Mouse (Mus musculus) bone marrow, adult 2 months (tissue): ENCODE measurements around the gene Ces1b. TPM values are rescaled to one million over a fixed set of nuclear protein-coding genes. Genes with fewer than 3 reads are reported as not detected.

Experiments
- H3K27ac ChIP-seq: fragments of 200-500 bp; 2 replicates; pipeline ENCODE4 v1.5.1; 2012; ENCODE audit warnings: low read depth, mild to moderate bottlenecking, control low read depth, inconsistent platforms, low read length; ENCODE audit not compliant: control insufficient read depth, poor library complexity, insufficient read depth
- H3K4me1 ChIP-seq: fragments of 200-500 bp; 2 replicates; pipeline ENCODE4 v1.6.1; 2011; ENCODE audit warnings: low read length; ENCODE audit not compliant: control insufficient read depth, insufficient read depth
- H3K4me3 ChIP-seq: fragments of 200-500 bp; replicated peaks from 2 replicates; pipeline ENCODE3; 2011; ENCODE audit warnings: mild to moderate bottlenecking, low read depth, low read length, control low read depth; ENCODE audit not compliant: control insufficient read depth
- CTCF ChIP-seq: fragments of 200-500 bp; IDR thresholded peaks from 2 replicates; pipeline ENCODE4 v1.5.1; 2011; ENCODE audit warnings: low read length, control low read depth; ENCODE audit not compliant: control insufficient read depth, insufficient read depth
- POLR2A ChIP-seq: fragments of 200-500 bp; IDR thresholded peaks from 2 replicates; pipeline ENCODE4 v1.6.1; 2011; ENCODE audit warnings: low read depth, mild to moderate bottlenecking, control low read depth, low read length, borderline replicate concordance; ENCODE audit not compliant: control insufficient read depth
- WGBS: fragments of 180-500 bp; shearing (Covaris S2); methylation state at CpG from one replicate; pipeline ENCODE4 v1.1.7; 2018; 5-methylcytosine and 5-hydroxymethylcytosine counted together
- polyA plus RNA-seq: library from polyadenylated mRNA; stranded (reverse); fragments of >200 nt; gene quantifications from 2 replicates; pipeline ENCODE4 v1.2.4, GENCODE M21; 2011; ENCODE audit warnings: low replicate concordance; ENCODE audit not compliant: missing spikeins, insufficient read depth, insufficient read length

Ces1b gene
- polyA plus RNA-seq = 0.77 TPM in 1 of 2 replicates, not detected in the other

DNA sequence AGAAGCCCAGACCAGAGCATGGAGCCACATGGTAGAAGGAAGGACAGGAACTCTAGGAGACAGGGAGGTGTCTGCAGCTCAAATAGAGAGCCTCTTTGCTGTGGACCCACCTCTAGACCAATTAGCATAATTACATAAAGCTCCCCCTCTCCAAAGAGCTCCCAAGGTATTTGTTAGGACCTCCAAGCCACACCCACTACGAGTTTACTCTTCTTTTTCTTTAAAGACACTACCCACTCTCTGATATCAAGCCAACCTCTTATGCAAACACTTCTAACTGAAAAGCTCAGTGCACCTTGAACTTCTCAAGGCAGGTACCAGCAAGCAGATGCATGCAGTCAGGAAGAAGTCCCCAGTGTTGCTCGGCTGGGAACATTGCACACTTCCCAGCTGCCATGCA, at the start of gene Ces1b:
Gene Ces1b, minus strand, starts transcription at position 131 of the 400 bp plus-strand sequence.
- no peak for TF ChIP-seq POLR2A
- no peak for TF ChIP-seq CTCF
- Histone ChIP-seq H3K4me3 (no peak within 1 kb of the TSS), H3K27ac (no peak within 1 kb of the TSS), H3K4me1 (no peaks in the 10 kb centered on the region)
- 70% methylated on average over 2 of the region's 2 CpGs for WGBS

DNA sequence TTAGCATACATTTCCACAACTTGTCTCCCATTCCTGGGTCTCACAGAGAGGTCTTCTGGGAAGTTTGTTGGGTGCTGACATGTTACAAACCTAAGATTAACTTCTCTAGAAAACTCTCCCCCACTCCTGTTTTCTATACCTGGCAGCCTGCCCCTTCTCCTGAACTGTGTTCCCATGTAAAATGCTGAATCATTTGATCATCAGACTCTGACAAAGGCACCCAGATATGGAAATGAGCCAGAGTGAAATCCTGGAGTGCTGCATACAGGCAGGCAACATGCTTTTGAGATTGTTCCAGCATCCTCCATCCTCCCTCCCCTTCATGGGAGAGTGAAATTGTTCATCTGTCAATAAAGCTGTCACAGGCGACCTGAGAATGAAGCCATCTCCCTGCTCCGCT, 46.7 kb upstream of the Ces1b start:
- WGBS = 79% methylated on average over 2 of the region's 2 CpGs
- no peak overlapping the region for H3K4me3 ChIP-seq
- H3K4me1 ChIP-seq = no peaks in the 10 kb centered on the region
- TF ChIP-seq POLR2A (no peak), CTCF (no peak)
- H3K27ac ChIP-seq = no peak overlapping the region

DNA sequence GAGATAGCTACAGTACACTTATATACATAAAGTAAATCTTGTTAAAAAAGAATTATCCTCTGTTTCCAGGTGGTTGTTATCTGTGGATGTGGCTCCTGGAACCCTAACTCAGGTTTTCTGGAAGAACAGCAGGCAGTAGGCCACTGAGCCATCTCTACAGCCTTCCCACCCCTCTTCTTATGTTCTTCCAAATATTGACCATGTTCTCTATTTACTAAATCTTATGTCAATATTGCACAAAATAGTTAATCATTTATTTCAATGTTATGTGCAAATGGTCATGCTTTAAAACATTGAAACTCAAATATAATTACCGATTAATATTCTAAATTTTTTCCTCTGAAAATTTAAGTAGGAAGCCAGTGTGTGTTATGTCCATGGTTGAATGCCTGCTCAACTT, 42.2 kb upstream of the Ces1b start:
- Histone ChIP-seq H3K4me3 (no peak overlapping the region), H3K4me1 (no peaks in the 10 kb centered on the region), H3K27ac (no peak overlapping the region)
- TF ChIP-seq CTCF (no peak), POLR2A (no peak)
- 86% methylated on average over 1 of the region's 1 CpGs for WGBS

DNA sequence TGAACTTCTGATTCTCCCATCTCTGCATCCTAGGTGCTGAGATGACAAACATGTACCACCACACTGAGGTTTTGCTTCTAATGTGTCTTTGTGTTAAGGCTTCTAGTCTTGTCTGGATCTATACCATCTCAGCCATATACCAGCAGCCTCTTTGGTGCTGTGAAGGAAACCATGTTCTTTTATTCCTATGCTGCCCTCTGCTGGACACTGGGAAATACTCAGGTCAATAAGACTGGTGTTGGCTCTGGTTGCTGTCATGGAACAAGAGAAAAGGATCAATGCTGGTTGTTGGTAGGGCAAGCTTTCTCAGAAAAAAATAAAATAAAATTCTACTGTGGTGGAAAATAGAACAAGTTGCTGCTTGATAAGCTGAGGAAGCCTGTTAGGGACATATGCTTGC, 15.6 kb upstream of the Ces1b start:
- TF ChIP-seq POLR2A (no peak), CTCF (no peak)
- Histone ChIP-seq H3K4me1 (no peaks in the 10 kb centered on the region), H3K4me3 (no peak overlapping the region), H3K27ac (no peak overlapping the region)

DNA sequence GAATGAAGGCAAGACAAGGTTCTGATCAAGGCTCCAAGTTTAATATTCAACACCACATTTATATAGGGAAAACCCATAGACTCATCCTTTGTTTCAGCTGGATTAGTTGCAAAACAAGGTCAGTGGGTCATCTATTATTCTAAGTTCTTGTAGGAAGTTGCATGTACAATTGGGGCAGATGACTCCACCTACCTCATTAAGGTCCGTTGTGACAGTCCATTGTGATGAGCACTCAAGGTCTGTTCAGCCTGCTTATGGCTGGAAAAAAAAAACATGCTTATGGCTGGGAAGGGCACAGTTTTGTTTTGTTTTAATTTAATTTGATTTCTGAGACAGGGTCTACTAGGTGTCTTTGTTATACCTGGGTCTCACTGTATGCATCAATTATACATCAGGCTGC, 11.5 kb upstream of the Ces1b start:
- no peak overlapping the region for H3K4me3 ChIP-seq
- TF ChIP-seq POLR2A (no peak), CTCF (no peak)
- H3K4me1 ChIP-seq = no peaks in the 10 kb centered on the region
- WGBS = 59% methylated on average over 1 of the region's 1 CpGs
- H3K27ac ChIP-seq = no peak overlapping the region

DNA sequence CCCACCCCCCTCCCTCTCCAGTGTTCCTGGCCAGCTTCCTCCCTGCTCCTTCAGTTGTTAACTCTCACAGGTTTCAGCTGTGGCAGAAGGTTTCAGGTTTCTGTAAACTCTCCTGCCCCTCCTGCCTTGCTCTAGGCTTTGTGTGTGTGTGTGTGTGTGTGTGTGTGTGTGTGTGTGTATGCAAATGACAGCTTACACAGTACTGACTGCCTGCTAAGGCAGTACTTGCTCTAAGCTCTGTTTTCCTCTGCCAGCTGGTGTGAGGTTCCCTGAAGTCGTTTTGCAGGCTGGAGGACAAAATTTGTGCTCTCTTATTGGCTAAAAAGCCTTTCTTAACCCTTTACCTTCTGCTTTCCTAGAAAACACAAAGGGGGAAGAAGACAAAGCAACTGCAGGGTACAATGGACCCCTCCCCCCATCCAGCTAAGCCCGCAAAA, 8.9 kb upstream of the Ces1b start:
- Histone ChIP-seq H3K27ac (no peak overlapping the region), H3K4me1 (no peaks in the 10 kb centered on the region), H3K4me3 (no peak overlapping the region)
- WGBS = 16% methylated on average over 2 of the region's 2 CpGs
- TF ChIP-seq POLR2A (no peak), CTCF (no peak)

DNA sequence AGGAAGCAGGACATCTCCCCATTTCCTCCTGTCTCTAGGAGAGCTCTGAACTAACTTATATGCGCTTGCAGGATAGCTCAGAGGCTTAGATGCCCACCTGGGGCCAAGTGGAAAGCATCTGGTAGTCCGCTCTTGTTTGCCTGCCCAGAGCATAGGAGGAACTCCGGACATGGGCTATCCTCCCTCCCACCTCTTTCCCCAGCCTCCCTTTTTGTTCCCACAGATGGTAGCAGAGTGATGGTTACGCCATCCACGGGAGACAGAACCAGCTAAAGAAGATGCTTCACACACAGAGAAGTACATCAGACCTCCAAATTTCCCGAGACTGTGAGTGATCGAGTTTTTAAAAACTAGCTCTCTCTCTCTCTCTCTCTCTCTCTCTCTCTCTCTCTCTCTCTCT, 8.4 kb upstream of the Ces1b start:
- WGBS = 57% methylated on average over 7 of the region's 7 CpGs
- TF ChIP-seq CTCF (no peak), POLR2A (no peak)
- Histone ChIP-seq H3K27ac (no peak overlapping the region), H3K4me1 (no peaks in the 10 kb centered on the region), H3K4me3 (no peak overlapping the region)

DNA sequence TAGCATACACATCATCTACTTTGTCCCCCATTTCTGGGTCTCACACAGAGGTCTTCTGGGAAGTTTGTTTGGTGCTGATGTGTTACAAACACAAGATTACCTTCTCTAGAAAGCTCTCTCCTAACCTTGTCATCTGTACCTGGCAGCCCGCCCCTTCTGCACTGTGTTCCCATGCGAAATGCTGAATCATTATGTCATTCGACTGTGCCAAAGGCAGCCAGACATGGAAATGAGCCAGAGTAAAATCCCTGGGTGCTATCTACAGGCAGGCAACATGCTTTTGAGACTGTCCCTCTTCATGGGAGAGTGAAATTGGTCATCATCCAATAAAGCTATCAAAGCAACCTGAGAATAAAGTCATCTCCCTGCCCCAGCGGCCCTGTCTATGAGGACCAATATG, 4.6 kb downstream of the Ces1b start:
- no peak for TF ChIP-seq CTCF
- TF ChIP-seq POLR2A = no peak
- 41% methylated on average over 4 of the region's 4 CpGs for WGBS
- no peak overlapping the region for H3K4me3 ChIP-seq
- H3K4me1 ChIP-seq = no peaks in the 10 kb centered on the region
- H3K27ac ChIP-seq = no peak overlapping the region

DNA sequence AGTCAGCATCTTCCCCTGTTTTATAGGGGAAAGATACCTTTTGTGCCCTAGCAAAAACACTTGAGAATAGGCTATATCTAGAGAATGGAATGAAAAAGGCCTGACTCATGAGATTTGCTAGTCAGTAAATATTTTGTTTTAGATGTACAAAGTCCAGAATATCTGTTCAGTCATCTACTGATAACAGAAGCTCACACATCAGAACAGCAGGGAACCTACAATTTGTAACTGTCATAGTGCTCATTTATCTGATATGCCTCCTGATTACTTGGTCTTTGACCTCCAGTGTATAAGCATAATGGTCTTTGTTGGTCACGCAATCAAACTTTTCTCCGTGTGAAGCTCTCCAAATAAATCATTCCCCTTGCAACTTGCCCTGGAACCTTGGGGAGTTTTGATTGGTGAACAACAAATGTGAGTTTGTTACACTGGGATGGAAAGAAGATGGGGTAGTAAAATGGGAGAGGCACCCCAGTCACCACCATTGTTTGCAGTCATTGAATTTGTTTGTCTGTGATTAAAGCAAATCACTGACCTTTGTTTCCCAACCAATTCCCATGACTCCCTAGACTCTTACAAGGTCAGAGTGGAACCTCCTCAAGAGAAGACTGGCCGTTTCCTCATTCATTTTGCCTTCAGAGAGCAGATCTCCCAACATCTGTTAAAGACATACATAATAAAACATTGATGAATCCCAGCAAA, 16.2 kb downstream of the Ces1b start:
- H3K4me1 ChIP-seq = no peaks in the 10 kb centered on the region
- WGBS = 72% methylated on average over 3 of the region's 3 CpGs
- no peak overlapping the region for H3K27ac ChIP-seq
- TF ChIP-seq CTCF = no peak
- no peak for TF ChIP-seq POLR2A
- no peak overlapping the region for H3K4me3 ChIP-seq
